Mouse (Mus musculus): Measurements from ENCODE around the gene Iqsec1.

- TF ChIP-seq CTCF (IDR thresholded peaks at IDR 0.05; ENCODE audit: low read depth, low read length) (no peak), POLR2A (IDR thresholded peaks at IDR 0.05; ENCODE audit: insufficient read depth, low read length) (no peak), EP300 (IDR thresholded peaks at IDR 0.05; ENCODE audit: insufficient read depth, low read depth, low read length) (no peak)
Measured at GRCm38 (mm10) chr6:90787587-90787986, 200.9 kb downstream of the Iqsec1 start.
